Mouse (Mus musculus) forebrain, embryonic 12.5 days (tissue): ENCODE results near the gene Eda. TPM values are rescaled to one million over a fixed set of nuclear protein-coding genes. Genes with fewer than 3 reads are reported as not detected.
"Not testable (repeated sequence)": the region's sequence is repeated elsewhere in the genome, so short reads cannot be mapped to it uniquely, and the experiment has no call there.

Source experiments
- ATAC-seq: fragments of 200-750 bp; cut with Nextera tagmentation; 2 replicates; pipeline ENCODE4 v1.8.0; 2017; ENCODE audit warnings: moderate TSS enrichment; ENCODE audit not compliant: low FRiP score
- H3K27ac ChIP-seq: fragments of 300-500 bp; sonication (generic); 2 replicates; pipeline ENCODE4 v1.5.1; 2016; ENCODE audit warnings: mild to moderate bottlenecking
- H3K27me3 ChIP-seq: fragments of 300-500 bp; sonication (generic); 2 replicates; pipeline ENCODE4 v1.6.1; 2016; ENCODE audit warnings: mild to moderate bottlenecking
- H3K36me3 ChIP-seq: fragments of 300-500 bp; sonication (generic); replicated peaks from 2 replicates; pipeline ENCODE4 v1.6.1; 2016; ENCODE audit warnings: mild to moderate bottlenecking
- H3K4me1 ChIP-seq: fragments of 300-500 bp; sonication (generic); 2 replicates; pipeline ENCODE4 v1.6.1; 2016
- H3K4me2 ChIP-seq: fragments of 300-500 bp; sonication (generic); 2 replicates; pipeline ENCODE4 v1.6.1; 2016; ENCODE audit warnings: mild to moderate bottlenecking, moderate library complexity
- H3K4me3 ChIP-seq: fragments of 300-500 bp; sonication (generic); replicated peaks from 2 replicates; pipeline ENCODE4 v1.5.1; 2016; ENCODE audit warnings: mild to moderate bottlenecking
- H3K9ac ChIP-seq: fragments of 300-500 bp; sonication (generic); 2 replicates; pipeline ENCODE4 v1.6.1; 2016; ENCODE audit warnings: mild to moderate bottlenecking
- H3K9me3 ChIP-seq: fragments of 300-500 bp; sonication (generic); 2 replicates; pipeline ENCODE4 v1.6.1; 2016
- WGBS: fragments of 180-500 bp; shearing (Covaris S2); methylation state at CpG from one replicate; pipeline ENCODE4 v1.1.7; 2016; 5-methylcytosine and 5-hydroxymethylcytosine counted together
- microRNA counts: library from miRNA; unstranded; fragments of <30 nt; microRNA quantifications from one replicate; lab custom pipeline; 2017
- microRNA-seq: library from miRNA; unstranded; fragments of <30 nt; microRNA quantifications from one replicate; pipeline ENCODE4, GENCODE M21; 2017
- polyA plus RNA-seq: library from polyadenylated mRNA; unstranded; fragments of >200 nt; fragmentation: Nextera tagmentation; extraction: Ambion mirVana; gene quantifications from 2 replicates; pipeline ENCODE4 v1.2.1, GENCODE M21; 2016

Gene Eda
- polyA plus RNA-seq, 1 experiment from 2014 or later, result 1.8 TPM

DNA sequence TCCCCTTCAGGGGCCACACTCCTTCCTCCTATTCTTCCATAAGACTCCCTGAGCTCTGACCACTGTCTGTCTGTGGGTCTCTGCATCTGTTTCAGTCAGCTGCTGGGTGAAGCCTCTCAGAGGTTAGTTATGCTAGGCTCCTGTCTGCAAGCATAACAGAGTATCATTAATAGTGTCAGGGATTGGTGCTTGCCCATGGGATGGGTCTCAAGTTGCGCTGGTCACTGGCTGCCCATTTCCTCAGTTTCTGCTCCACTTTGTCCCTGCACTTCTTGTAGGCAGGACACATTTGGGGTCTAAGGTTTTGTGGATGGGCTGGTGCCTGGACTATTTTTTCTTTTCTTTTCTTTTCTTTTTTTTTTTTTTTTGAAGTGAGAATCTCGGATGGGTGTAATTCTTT lies 467.2 kb downstream of the Eda start, which contains the start of gene Awat2:
Awat2 (minus strand) TSS at position 101 of the 400 bp plus-strand sequence.
- not testable (repeated sequence) for H3K36me3 ChIP-seq, H3K9ac ChIP-seq, H3K27ac ChIP-seq, H3K4me1 ChIP-seq, ATAC-seq, H3K4me3 ChIP-seq, H3K9me3 ChIP-seq, H3K4me2 ChIP-seq
- H3K27me3 ChIP-seq, result peaks cover 23% of the 10 kb centered on the region; the same call in 1 of the 2 replicates
- 80% methylated on average over 2 of the region's 2 CpGs for WGBS

DNA sequence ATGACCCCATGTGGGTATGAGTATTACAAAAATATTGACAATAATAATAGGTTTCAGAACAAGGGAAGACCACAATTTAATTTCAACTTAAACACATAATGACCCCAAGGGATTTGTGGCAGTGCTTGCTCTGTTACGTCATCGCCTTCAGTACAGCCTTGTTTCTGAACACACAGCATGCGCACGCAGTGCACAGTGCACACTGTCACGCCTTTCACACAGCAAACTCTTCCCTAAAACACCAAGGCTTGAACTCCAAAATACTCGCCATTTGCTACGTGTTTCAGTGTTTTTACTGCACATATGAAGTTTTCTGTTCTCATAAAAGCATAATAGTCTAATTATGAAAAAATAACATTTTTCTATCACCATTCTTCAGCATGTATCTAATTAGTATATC lies 468.1 kb downstream of the Eda start:
- H3K36me3 ChIP-seq, result no peaks in the 10 kb centered on the region
- no peak overlapping the region for H3K9ac ChIP-seq
- H3K4me3 ChIP-seq, result no peak overlapping the region
- H3K9me3 ChIP-seq, result no peaks in the 10 kb centered on the region
- 87% methylated on average over 7 of the region's 7 CpGs for WGBS
- no peak for ATAC-seq
- no peaks in the 10 kb centered on the region for H3K4me1 ChIP-seq
- H3K4me2 ChIP-seq, result no peak overlapping the region
- H3K27ac ChIP-seq, result no peak overlapping the region
- peaks cover 26% of the 10 kb centered on the region; the same call in 1 of the 2 replicates for H3K27me3 ChIP-seq

MicroRNA genes within 50 kb of the gene (microRNA counts, 519-probe panel; counts per million panel counts)
- 3,884 counts per million, percentile 43 among the panel's probes with 10 or more counts for microRNA mmu-miR-676 (lab: Ali Mortazavi, UCI)

Small RNA genes within 50 kb of the gene (microRNA-seq; reads per million reads assigned to microRNA genes)
- gene Mir676, result 685 reads per million, percentile 72 among the genes with 10 or more reads in this experiment

Other genes with a start within 250 kb of the Eda start
- 1.0 and 1.1 TPM in 2 replicates for gene Tmem28, start 154.6 kb upstream of the Eda start, polyA plus RNA-seq